Mouse (Mus musculus) embryonic fibroblast, embryonic 13.5 days (primary cell): Measurements from ENCODE around the gene Slc16a5. TPM values are rescaled to one million over a fixed set of nuclear protein-coding genes. Genes with fewer than 3 reads are reported as not detected.
"Not testable (repeated sequence)": the region's sequence is repeated elsewhere in the genome, so short reads cannot be mapped to it uniquely, and the experiment has no call there.

ENCODE experiments used
- H3K27ac ChIP-seq: 2 replicates; pipeline ENCODE4 v1.5.1; 2012; ENCODE audit warnings: low read length, control low read depth, inconsistent platforms; ENCODE audit not compliant: insufficient read depth
- H3K4me1 ChIP-seq: 2 replicates; pipeline ENCODE4 v1.6.1; 2011; ENCODE audit warnings: low read length; ENCODE audit not compliant: control insufficient read depth, insufficient read depth
- H3K4me3 ChIP-seq: 2 replicates; pipeline ENCODE4 v1.5.1; 2011; ENCODE audit warnings: mild to moderate bottlenecking, control low read depth, low read length; ENCODE audit not compliant: insufficient read depth
- CTCF ChIP-seq: IDR thresholded peaks from 2 replicates; pipeline ENCODE4 v1.5.1; 2011; ENCODE audit warnings: mild to moderate bottlenecking, control low read depth, low read length, moderate library complexity, borderline replicate concordance; ENCODE audit not compliant: insufficient read depth
- POLR2A ChIP-seq: IDR thresholded peaks from 2 replicates; pipeline ENCODE4 v1.6.1; 2011; ENCODE audit warnings: low read depth, mild to moderate bottlenecking, control low read depth, low read length, moderate library complexity
- polyA plus RNA-seq: library from polyadenylated mRNA; stranded (reverse); fragments of >200 nt; gene quantifications from 2 replicates; pipeline ENCODE4 v1.2.4, GENCODE M21; 2011; ENCODE audit warnings: low read depth; ENCODE audit not compliant: missing spikeins, insufficient read length

The Slc16a5 gene
- polyA plus RNA-seq, 1 experiment = not detected

DNA sequence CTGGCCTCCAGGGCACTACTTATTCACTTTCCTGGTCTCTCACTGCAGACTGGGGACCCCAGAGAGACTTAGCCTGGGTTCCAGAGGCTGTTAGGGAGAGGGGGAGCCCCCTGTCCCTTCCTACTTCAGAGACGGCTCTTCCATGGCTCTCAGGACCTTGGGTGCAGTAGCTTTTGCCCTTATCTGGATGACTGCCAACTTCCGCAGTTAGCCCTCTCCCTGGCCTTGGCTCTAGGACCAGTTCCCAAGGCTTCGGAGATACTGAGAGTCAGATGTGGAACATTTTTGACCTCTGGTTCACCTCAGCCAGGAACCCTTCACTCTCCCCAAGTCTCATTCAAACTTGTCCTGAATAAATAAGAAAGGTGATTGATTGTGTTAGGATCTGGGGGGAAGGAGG lies 15.4 kb upstream of the Slc16a5 start:
- no peak overlapping the region for H3K4me3 ChIP-seq
- H3K27ac ChIP-seq = no peak overlapping the region
- TF ChIP-seq CTCF (no peak), POLR2A (no peak)
- H3K4me1 ChIP-seq = no peaks in the 10 kb centered on the region

DNA sequence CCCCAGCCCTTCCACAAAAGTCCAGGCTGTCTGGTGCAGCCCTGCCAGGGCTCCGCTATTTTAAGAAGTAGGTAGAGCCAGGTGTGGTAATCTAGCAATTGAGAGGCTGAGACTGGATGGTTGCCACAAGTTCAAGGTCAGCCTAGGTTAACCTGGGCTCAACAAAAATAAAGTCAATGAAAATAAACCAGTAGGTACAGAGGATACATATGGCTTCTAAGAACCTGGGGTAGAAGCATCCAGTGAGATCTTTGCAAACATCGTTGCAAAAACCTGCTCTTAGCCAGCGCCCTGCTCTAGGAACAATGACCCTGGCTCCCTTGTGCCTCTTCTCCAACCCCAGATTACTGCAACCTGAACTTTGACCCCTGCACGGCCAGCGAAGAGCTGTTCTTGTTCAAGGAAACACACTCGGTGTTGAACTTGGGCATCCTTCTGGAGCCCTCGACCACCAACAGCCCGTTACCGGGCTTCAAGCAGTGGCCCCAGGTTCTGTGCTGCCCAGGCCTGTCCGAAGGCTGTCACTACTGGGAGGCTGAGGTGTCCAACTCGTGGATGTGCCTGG lies 14.9 kb upstream of the Slc16a5 start:
- TF ChIP-seq CTCF (no peak), POLR2A (no peak)
- H3K27ac ChIP-seq = no peak overlapping the region

DNA sequence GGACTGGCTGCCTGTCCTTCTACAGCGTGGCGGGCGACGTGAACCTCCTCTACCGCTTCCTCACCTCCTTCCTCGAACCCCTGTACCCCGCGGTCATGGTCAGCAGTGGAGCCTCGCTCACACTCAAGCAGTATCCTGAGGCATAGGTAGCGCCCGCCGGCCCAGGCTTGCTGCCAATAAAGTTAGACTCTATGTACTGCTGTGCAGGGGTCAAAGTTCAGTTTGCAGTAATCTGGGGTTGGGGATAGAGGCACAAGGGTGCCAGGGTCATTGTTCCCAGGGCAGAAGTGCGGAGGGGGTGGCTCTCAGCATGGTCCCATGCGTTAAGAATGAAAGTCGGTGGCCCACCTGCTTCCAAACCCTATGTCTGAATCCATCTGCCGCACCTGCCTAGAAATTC lies 14.2 kb upstream of the Slc16a5 start:
- Histone ChIP-seq H3K4me1 (no peaks in the 10 kb centered on the region), H3K4me3 (no peak overlapping the region), H3K27ac (no peak overlapping the region)
- TF ChIP-seq POLR2A = no peak
- TF ChIP-seq CTCF = no peak

More for the DNA sequence above, 14.9 kb upstream of the Slc16a5 start:
- Histone ChIP-seq H3K4me3 (no peak overlapping the region), H3K4me1 (no peaks in the 10 kb centered on the region)

DNA sequence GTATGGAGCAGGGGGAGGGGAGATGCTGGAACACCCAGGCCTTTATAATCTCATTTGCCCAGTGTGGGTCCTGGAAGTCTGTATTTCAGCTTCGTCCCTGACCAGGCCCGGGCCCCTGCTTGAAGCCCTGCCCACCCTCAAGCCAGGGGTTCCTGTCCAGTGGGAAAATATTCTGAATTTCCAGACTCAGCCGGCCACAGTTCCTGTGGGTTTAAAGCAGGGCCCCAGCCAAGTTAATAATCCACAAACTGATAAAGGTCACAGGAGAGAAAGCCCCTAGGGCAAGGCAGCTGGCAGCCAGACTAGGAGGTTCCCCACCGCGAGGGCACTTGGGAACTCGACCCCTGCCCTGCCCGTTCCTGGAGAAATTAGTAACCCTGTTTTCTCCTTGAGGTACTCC lies 13.3 kb upstream of the Slc16a5 start:
- TF ChIP-seq CTCF = no peak
- H3K4me1 ChIP-seq = no peaks in the 10 kb centered on the region
- no peak overlapping the region for H3K4me3 ChIP-seq
- no peak overlapping the region for H3K27ac ChIP-seq

DNA sequence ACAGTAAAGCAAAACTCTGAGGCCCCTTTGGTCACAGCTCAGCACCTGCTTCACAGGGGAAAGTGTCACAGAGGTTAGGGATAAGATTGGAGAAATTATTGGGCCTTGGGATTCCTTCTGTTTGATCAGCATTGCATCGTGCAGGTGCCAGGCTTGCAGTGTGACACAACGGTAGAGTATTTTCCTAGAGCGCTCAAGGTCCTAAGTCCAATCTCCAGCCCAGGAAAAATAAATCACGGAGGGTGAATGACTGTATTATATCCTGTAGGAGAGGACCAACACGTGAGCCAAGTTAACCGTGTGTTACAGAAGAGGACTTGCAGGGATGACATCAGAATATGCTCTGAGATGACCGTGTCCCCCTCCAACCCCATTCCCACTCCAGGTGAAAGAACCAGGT lies 12.1 kb upstream of the Slc16a5 start:
- Histone ChIP-seq H3K27ac (no peak overlapping the region), H3K4me1 (no peaks in the 10 kb centered on the region), H3K4me3 (no peak overlapping the region)
- no peak for TF ChIP-seq POLR2A
- no peak for TF ChIP-seq CTCF

DNA sequence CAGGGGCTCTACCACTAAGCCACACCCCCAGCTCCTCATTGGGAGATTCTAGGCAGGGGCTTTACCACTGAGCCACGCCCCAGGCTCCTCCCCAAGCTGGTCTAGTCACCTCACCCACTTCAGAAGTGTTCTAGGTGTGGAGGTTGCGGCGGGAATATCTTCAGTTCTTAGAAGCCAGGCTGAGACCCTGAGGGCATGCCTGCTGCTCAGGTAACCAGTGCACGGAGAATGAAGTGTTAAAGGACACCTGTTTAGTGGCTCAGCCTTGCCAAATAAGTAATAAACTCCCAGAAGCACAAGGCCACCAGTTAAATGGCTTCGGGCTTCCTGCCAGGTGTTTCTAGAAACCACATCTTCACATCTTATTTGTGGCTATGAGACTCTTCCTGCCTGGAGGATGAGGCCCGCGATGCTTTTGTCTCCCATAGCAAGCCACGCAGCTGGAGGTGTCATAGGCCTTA lies 10.5 kb upstream of the Slc16a5 start:
- Histone ChIP-seq H3K4me1 (no peaks in the 10 kb centered on the region), H3K27ac (no peak overlapping the region), H3K4me3 (no peak overlapping the region)
- TF ChIP-seq CTCF (no peak), POLR2A (no peak)

DNA sequence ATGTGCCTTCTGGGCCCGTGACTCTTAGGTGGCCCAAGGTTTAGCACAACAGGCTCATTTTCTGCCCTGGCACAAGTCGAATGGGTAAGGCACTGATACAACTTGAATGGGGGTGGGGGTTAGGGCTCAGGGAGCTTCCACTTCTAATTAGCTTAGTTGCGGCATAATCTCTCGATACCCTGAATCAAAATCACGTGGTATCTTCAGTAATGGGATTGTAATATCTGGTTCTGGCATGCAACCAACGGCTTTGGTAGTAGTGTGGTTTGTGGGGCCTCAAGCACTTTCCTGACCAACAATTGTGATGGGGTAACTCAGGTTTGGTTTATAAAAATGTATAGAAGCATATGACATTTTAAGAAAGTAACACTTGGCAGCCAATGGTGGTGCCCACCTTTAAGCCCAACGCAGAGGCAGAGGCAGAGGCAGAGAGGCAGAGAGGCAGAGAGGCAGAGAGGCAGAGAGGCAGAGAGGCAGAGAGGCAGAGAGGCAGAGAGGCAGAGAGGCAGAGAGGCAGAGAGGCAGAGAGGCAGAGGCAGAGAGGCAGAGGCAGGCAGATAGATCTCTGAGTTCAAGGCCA lies 9.9 kb upstream of the Slc16a5 start:
- Histone ChIP-seq H3K4me3 (no peak overlapping the region), H3K4me1 (no peaks in the 10 kb centered on the region), H3K27ac (no peak overlapping the region)
- TF ChIP-seq CTCF (no peak), POLR2A (no peak)

DNA sequence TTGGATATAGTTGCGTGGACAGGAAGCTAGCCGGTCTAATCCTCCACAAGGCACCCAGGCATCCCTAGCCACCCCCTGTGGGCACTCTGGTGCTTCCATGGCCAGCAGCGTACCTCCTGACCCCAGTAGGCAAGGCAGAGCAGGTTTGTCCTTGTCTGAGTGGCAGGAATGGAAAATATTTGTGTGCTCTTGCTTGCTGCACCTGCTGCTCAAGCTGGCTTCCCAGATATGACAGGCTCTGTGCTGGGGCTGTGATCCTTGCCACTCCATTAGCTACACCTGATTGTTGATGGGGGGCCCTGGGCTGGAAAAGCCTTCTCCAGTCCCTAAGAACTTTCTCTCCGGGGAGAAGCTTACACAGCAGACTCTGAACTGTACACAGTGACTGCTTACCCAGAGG lies 9.0 kb upstream of the Slc16a5 start:
- H3K27ac ChIP-seq = no peak overlapping the region
- no peak overlapping the region for H3K4me3 ChIP-seq
- TF ChIP-seq CTCF (no peak), POLR2A (no peak)
- no peaks in the 10 kb centered on the region for H3K4me1 ChIP-seq

DNA sequence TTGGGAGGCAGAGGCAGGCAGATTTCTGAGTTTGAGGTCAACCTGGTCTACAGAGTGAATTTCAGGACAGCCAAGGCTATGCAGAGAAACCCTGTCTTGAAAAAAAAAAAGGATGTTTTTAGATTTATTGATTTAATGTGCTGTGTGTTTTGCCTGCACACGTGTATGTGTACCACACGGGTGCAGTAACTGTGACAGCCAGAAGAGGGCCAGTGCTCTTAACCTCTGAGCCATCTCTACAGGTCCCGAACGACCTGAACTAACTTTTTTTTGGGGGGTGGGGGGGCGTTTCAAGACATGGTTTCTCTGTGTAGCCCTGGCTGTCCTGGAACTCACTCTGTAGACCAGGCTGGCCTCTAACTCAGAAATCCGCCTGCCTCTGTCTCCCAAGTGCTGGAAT lies 7.5 kb upstream of the Slc16a5 start:
- H3K27ac ChIP-seq, H3K4me3 ChIP-seq, H3K4me1 ChIP-seq: not testable (repeated sequence)

DNA sequence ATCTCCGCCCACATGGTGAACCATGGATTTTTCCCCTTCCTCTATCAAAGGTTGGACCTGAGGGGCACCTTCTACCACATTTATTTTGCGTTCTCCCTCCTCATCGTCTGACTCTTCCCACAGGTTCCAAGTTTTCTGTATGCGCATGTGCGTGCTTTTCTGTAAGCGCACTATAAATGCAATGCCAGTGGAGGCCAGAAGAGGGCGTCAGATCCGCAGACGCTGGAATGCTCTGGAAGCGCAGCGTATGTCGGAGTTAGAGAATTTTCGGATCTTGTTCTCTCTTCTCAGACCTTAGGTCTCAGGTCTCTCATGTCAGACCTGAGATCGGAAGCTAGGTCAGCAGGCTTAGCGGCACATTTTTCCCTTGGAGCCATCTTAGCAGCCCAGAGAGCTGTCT lies 6.7 kb upstream of the Slc16a5 start:
- Histone ChIP-seq H3K4me1 (no peaks in the 10 kb centered on the region), H3K4me3 (no peak overlapping the region), H3K27ac (no peak overlapping the region)
- TF ChIP-seq CTCF (no peak), POLR2A (no peak)

DNA sequence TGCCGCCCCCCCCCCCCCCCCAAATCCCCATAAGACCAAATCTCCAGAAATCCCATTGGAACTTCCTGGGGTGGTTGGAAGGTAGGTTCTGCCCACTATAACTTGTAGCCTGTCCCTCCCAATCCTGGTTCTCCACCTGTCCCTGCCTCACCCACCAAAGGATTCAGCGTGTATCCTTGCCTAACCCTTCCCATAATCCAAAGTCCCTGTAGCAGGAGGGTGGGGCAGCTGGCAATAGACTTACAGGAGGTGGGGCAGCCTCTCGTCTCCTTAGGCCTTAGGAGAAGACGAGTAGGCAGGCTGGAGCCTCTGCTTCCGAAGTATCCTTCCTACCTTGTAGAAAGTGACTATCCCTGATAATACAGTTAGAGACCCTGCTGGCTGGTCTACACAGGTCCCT lies 6.1 kb upstream of the Slc16a5 start:
- H3K4me3 ChIP-seq = no peak overlapping the region
- TF ChIP-seq POLR2A (no peak), CTCF (no peak)
- H3K27ac ChIP-seq = no peak overlapping the region
- no peaks in the 10 kb centered on the region for H3K4me1 ChIP-seq
